Mouse (Mus musculus) E14TG2a.4 (cell line): ENCODE data around the gene Mrtfa.

Experiments
- H3K27me3 ChIP-seq: 2 replicates; pipeline ENCODE4 v1.6.1; 2014; ENCODE audit warnings: low read length, control low read depth; ENCODE audit not compliant: insufficient read depth
- H3K36me3 ChIP-seq: 2 replicates; pipeline ENCODE4 v1.6.1; 2014; ENCODE audit warnings: low read length, control low read depth; ENCODE audit not compliant: insufficient read depth
- H3K4me1 ChIP-seq: replicated peaks from 2 replicates; pipeline ENCODE4 v1.6.1; 2014; ENCODE audit warnings: low read depth, low read length, control low read depth
- H3K4me3 ChIP-seq: replicated peaks from 2 replicates; pipeline ENCODE4 v1.5.1; 2014; ENCODE audit warnings: mild to moderate bottlenecking, low read length
- H3K9me3 ChIP-seq: 2 replicates; pipeline ENCODE4 v1.6.1; 2014; ENCODE audit warnings: low read length, control low read depth
- CTCF ChIP-seq: conservative IDR thresholded peaks from 2 replicates; pipeline ENCODE4 v1.5.1; 2014; ENCODE audit warnings: low read length
- NANOG ChIP-seq: IDR thresholded peaks from 2 replicates; pipeline ENCODE4 v1.6.1; 2014; ENCODE audit warnings: borderline replicate concordance, low read length, mixed read lengths
- POU5F1 ChIP-seq: IDR thresholded peaks from 2 replicates; pipeline ENCODE4 v1.6.1; 2014; ENCODE audit warnings: low read length, borderline replicate concordance

Mrtfa gene

GRCm38 (mm10) chr15:81172259-81172658, 18.3 kb downstream of the Mrtfa start:
- Histone ChIP-seq H3K4me3 (no peak overlapping the region), H3K36me3 (peaks cover 15% of the 10 kb centered on the region; the same call in 1 of the 2 replicates), H3K9me3 (no peaks in the 10 kb centered on the region), H3K27me3 (no peaks in the 10 kb centered on the region), H3K4me1 (peaks cover 8% of the 10 kb centered on the region)
- TF ChIP-seq POU5F1 = no peak

DNA sequence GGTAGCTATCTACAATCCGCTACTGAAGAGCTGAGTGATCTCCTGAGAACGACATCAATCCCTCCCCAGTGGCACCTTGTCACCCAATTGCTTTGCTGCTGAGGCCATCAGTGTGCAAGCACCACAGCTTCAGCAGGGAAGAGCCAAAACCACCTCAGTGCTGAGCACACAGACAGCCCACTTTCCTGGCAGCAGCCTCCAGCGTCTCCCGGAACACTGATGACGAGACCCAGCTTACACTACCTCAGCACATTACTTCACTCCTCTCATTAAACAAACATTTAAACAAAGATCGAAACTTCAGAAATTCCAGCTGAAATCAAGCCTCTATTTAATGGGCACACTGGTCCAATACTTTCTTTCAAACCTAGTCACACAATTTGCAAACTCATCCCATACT, 21.8 kb downstream of the Mrtfa start:
- H3K4me1 ChIP-seq = peaks cover 3% of the 10 kb centered on the region; the same call in 1 of the 2 replicates
- H3K4me3 ChIP-seq = no peak overlapping the region
- 0 out of 2 replicates have a peak, but pooled peaks cover 5% of the 10 kb centered on the region for H3K36me3 ChIP-seq
- no peaks in the 10 kb centered on the region for H3K27me3 ChIP-seq
- no peak for TF ChIP-seq POU5F1
- no peak for TF ChIP-seq NANOG
- TF ChIP-seq CTCF = no peak
- no peaks in the 10 kb centered on the region for H3K9me3 ChIP-seq

DNA sequence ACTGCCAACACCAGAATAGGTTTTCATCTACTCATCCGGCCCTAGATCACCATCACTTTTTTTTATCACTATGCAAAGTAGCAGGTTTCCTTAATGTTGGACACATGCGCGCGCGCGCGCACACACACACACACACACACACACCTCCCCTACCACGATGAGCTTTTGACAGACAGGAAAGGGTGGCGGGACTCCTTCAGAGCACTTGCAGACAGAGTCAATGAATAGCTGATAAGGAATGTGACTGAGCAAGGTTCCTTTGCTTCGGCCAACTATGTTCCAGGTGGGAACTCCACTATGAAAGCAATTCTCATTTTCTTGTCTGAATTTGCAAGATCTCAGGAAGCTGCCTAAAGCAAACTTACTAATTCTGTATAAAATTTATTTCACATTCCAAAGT, 22.7 kb downstream of the Mrtfa start:
- Histone ChIP-seq H3K9me3 (no peaks in the 10 kb centered on the region), H3K27me3 (no peaks in the 10 kb centered on the region), H3K4me1 (peaks cover 3% of the 10 kb centered on the region; the same call in 1 of the 2 replicates), H3K36me3 (no peaks in the 10 kb centered on the region), H3K4me3 (no peak overlapping the region)
- TF ChIP-seq CTCF (no peak), POU5F1 (no peak), NANOG (no peak)

DNA sequence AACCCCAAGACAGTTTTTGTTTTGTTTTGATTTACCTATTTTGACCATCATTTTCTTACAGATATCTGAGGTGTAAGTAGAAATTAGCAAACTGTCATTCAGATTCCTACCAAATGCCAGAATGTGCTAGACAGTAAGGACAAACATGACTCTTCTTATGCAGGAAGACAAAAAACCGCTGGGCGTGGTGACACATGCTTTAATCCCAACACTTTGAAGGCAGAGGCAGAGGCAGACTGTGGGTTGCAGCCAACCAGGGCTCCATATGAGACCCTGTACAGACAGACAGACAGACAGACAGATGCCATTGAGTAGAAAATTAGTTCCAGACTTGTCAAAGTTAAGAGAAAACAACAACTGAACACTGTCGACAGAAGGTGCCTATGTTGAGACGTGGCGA, 24.3 kb downstream of the Mrtfa start:
- H3K27me3 ChIP-seq = no peaks in the 10 kb centered on the region
- TF ChIP-seq NANOG = no peak
- TF ChIP-seq CTCF = no peak
- TF ChIP-seq POU5F1 = no peak
- no peaks in the 10 kb centered on the region for H3K36me3 ChIP-seq
- peaks cover 3% of the 10 kb centered on the region; the same call in 1 of the 2 replicates for H3K4me1 ChIP-seq
- no peak overlapping the region for H3K4me3 ChIP-seq
- no peaks in the 10 kb centered on the region for H3K9me3 ChIP-seq

DNA sequence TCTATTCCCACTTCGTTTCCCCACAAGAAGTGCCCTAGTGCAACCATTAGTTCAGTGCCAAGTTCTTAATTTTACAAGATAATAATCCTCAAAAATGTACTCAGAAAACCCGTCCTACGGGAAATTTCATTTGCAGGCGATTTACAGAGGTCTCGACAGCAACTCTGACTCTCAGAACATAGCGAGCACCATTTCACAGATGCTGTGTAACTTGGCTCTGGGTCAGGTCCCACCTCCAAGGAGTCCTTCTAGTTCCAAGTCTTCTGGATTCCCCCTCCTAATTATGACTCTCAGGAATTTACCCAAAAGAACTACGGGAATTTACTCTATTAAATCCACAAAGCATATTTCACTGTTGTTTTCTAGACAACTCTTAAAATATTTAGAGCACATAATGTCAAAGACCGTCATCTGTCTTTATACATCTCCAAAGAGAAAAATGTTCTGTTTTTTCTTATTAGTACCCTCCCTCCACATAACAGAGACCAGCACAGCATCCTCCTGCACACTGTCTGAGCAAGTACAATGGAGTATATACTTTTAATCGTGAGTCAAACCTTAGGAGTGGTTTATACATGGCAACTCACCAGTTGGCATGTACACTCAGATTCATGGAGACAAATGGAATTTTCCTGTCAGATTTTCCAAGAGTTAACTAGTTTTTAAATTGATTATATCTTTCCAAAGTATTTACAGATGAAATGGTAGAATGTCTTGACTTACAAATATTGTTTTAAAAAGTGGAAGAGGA, 25.8 kb downstream of the Mrtfa start:
- H3K4me1 ChIP-seq = peaks cover 7% of the 10 kb centered on the region; the same call in 1 of the 2 replicates
- no peak overlapping the region for H3K4me3 ChIP-seq
- TF ChIP-seq POU5F1 (no peak), CTCF (no peak), NANOG (no peak)
- no peaks in the 10 kb centered on the region for H3K27me3 ChIP-seq
- no peaks in the 10 kb centered on the region for H3K36me3 ChIP-seq
- H3K9me3 ChIP-seq = no peaks in the 10 kb centered on the region

- TF ChIP-seq POU5F1 = no peak
These were observed 29.0 kb downstream of the Mrtfa start for GRCm38 (mm10) chr15:81161571-81161970.

GRCm38 (mm10) chr15:81160677-81161076, 29.9 kb downstream of the Mrtfa start:
- H3K9me3 ChIP-seq = no peaks in the 10 kb centered on the region
- no peaks in the 10 kb centered on the region for H3K36me3 ChIP-seq
- TF ChIP-seq POU5F1 (no peak), CTCF (no peak), NANOG (no peak)
- H3K4me1 ChIP-seq = peaks cover 22% of the 10 kb centered on the region
- H3K4me3 ChIP-seq = no peak overlapping the region
- H3K27me3 ChIP-seq = no peaks in the 10 kb centered on the region

More at GRCm38 (mm10) chr15:81161571-81161970, 29.0 kb downstream of the Mrtfa start:
- Histone ChIP-seq H3K4me3 (no peak overlapping the region), H3K27me3 (no peaks in the 10 kb centered on the region), H3K36me3 (no peaks in the 10 kb centered on the region), H3K9me3 (no peaks in the 10 kb centered on the region), H3K4me1 (peaks cover 22% of the 10 kb centered on the region)

DNA sequence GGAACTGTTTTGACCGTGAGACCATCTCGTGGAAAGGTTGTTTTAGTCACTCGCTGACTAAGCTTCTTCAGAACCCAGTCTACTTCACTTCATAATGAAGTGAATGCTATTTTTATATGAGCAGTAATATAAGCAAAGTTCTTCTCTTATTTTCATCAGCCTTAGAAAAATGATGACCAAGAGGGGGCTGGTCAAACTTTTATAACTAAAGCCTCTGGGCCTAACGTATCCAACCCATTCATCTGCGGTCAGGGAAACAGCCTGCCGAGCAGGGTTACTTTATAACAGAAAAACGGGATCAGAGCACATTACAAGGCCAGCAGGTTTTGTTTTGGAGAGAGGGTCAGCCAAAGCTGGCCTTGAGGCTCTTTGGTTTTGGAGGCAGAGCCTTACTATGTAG, 31.3 kb downstream of the Mrtfa start:
- Histone ChIP-seq H3K36me3 (no peaks in the 10 kb centered on the region), H3K4me3 (no peak overlapping the region), H3K27me3 (no peaks in the 10 kb centered on the region), H3K9me3 (no peaks in the 10 kb centered on the region), H3K4me1 (peaks cover 22% of the 10 kb centered on the region)
- TF ChIP-seq NANOG = no peak
- no peak for TF ChIP-seq POU5F1
- no peak for TF ChIP-seq CTCF

- Histone ChIP-seq H3K4me3 (no peak overlapping the region), H3K27me3 (no peaks in the 10 kb centered on the region), H3K4me1 (peaks cover 22% of the 10 kb centered on the region), H3K36me3 (no peaks in the 10 kb centered on the region), H3K9me3 (no peaks in the 10 kb centered on the region)
- TF ChIP-seq CTCF (no peak), POU5F1 (no peak), NANOG (no peak)
These were observed 31.9 kb downstream of the Mrtfa start for GRCm38 (mm10) chr15:81158517-81159120.
